Mouse (Mus musculus) monocyte, adult 2 months (primary cell): ENCODE results near the gene Zfp260.
"Not testable (repeated sequence)": the region's sequence is repeated elsewhere in the genome, so short reads cannot be mapped to it uniquely, and the experiment has no call there.

Experiments used
- DNase-seq, 2 experiments: peaks; one replicate each; pipeline ENCODE4 v3.0.0; 2022; ENCODE audit warnings: low spot score in 2 of 2, low read depth in 1 of 2

Gene Zfp260

GRCm38 (mm10) chr7:30094646-30095429 is at the start of gene Zfp260:
TSS of gene Zfp260 (plus strand) at chr7:30094777.
- DNase-seq: peak; percentile 64 to 66

GRCm38 (mm10) chr7:30048126-30048525 is 46.5 kb upstream of the Zfp260 start:
- no peak for DNase-seq

GRCm38 (mm10) chr7:30050882-30051548 is 43.6 kb upstream of the Zfp260 start, which contains the start of gene Zfp14:
TSS of gene Zfp14 (minus strand) at chr7:30051380.
- DNase-seq: peak; percentile 42 to 56

GRCm38 (mm10) chr7:30053591-30053990 is 41.0 kb upstream of the Zfp260 start:
- DNase-seq: no peak

GRCm38 (mm10) chr7:30060341-30060740 is 34.2 kb upstream of the Zfp260 start:
- DNase-seq: no peak

- DNase-seq: no peak
Observed at GRCm38 (mm10) chr7:30062478-30062877, 32.1 kb upstream of the Zfp260 start.

- no peak for DNase-seq
Observed at GRCm38 (mm10) chr7:30064622-30065021, 30.0 kb upstream of the Zfp260 start.

- peak in 1 of 2 experiments; percentile 15 for DNase-seq
Observed at GRCm38 (mm10) chr7:30072146-30073028, 22.2 kb upstream of the Zfp260 start, which contains the start of gene Zfp82. TSS of gene Zfp82 (minus strand) at chr7:30072900.

- no peak for DNase-seq
Observed at GRCm38 (mm10) chr7:30086524-30086923, 8.1 kb upstream of the Zfp260 start.

GRCm38 (mm10) chr7:30089405-30089804 is 5.2 kb upstream of the Zfp260 start:
- no peak for DNase-seq

GRCm38 (mm10) chr7:30090092-30090969 is 4.2 kb upstream of the Zfp260 start, which contains the start of the genes Gm26920 and Zfp566:
TSS of gene Gm26920 (minus strand) at chr7:30090410.
TSS of gene Zfp566 (minus strand) at chr7:30090527.
- peak; percentile 91 to 94 for DNase-seq

- DNase-seq: no peak
Observed at GRCm38 (mm10) chr7:30090970-30091585, 3.5 kb upstream of the Zfp260 start.

GRCm38 (mm10) chr7:30092666-30093065 is 1.9 kb upstream of the Zfp260 start:
- no peak for DNase-seq

- DNase-seq: no peak
Observed at GRCm38 (mm10) chr7:30093918-30094415, 610 bp upstream of the Zfp260 start.

GRCm38 (mm10) chr7:30095551-30096125 is 1.1 kb downstream of the Zfp260 start:
- no peak for DNase-seq

- DNase-seq: no peak
Observed at GRCm38 (mm10) chr7:30099297-30099696, 4.7 kb downstream of the Zfp260 start.

- no peak for DNase-seq
Observed at GRCm38 (mm10) chr7:30116076-30116475, 21.5 kb downstream of the Zfp260 start.

- not testable (repeated sequence) for DNase-seq
Observed at GRCm38 (mm10) chr7:30117935-30118334, 23.4 kb downstream of the Zfp260 start.
